Mouse (Mus musculus) macrophage (primary cell): ENCODE measurements around the gene Dip2c. TPM values are rescaled to one million over a fixed set of nuclear protein-coding genes. Genes with fewer than 3 reads are reported as not detected.

ENCODE experiments used
- H3K27ac ChIP-seq: fragments of 350-480 bp; formaldehyde crosslinking; 2 replicates; pipeline ENCODE4 v1.9.0; 2021
- H3K36me3 ChIP-seq: fragments of 350-480 bp; formaldehyde crosslinking; 2 replicates; pipeline ENCODE4 v1.9.0; 2021; ENCODE audit errors: inconsistent target
- H3K4me3 ChIP-seq: fragments of 350-480 bp; formaldehyde crosslinking; 2 replicates; pipeline ENCODE4 v1.9.0; 2021; ENCODE audit errors: inconsistent target
- H3K79me2 ChIP-seq: fragments of 350-480 bp; formaldehyde crosslinking; 2 replicates; pipeline ENCODE4 v1.9.0; 2021; ENCODE audit errors: inconsistent target
- WGBS: methylation state at CpG from one replicate; pipeline ENCODE4 v1.1.7; 2026; ENCODE audit warnings: inconsistent platforms; ENCODE audit not compliant: missing documents; 5-methylcytosine and 5-hydroxymethylcytosine counted together
- polyA plus RNA-seq: library from polyadenylated mRNA; stranded (reverse); fragments of 250-400 nt; gene quantifications from 3 replicates; pipeline ENCODE4 v1.2.4, GENCODE M21; 2018; ENCODE audit warnings: inconsistent platforms

Dip2c gene
- polyA plus RNA-seq, 1 experiment from 2014 or later = 7.2 TPM

- 87% methylated on average over 7 of the region's 8 CpGs for WGBS
- Histone ChIP-seq H3K27ac (no peak overlapping the region), H3K4me3 (no peak overlapping the region), H3K36me3 (no peaks in the 10 kb centered on the region), H3K79me2 (no peaks in the 10 kb centered on the region)
These were observed 430.4 kb downstream of the Dip2c start for GRCm38 (mm10) chr13:9706720-9707119.

GRCm38 (mm10) chr13:9708433-9709240 lies 432.3 kb downstream of the Dip2c start:
- no peaks in the 10 kb centered on the region for H3K79me2 ChIP-seq
- 92% methylated on average over 7 of the region's 7 CpGs for WGBS
- no peak overlapping the region for H3K27ac ChIP-seq

GRCm38 (mm10) chr13:9712409-9712808 lies 436.1 kb downstream of the Dip2c start:
- Histone ChIP-seq H3K4me3 (no peak overlapping the region), H3K36me3 (no peaks in the 10 kb centered on the region), H3K79me2 (no peaks in the 10 kb centered on the region), H3K27ac (no peak overlapping the region)
- 71% methylated on average over 1 of the region's 1 CpGs for WGBS

More at GRCm38 (mm10) chr13:9708433-9709240, 432.3 kb downstream of the Dip2c start:
- no peak overlapping the region for H3K4me3 ChIP-seq
- H3K36me3 ChIP-seq = no peaks in the 10 kb centered on the region

GRCm38 (mm10) chr13:9712971-9713370 lies 436.6 kb downstream of the Dip2c start:
- no peaks in the 10 kb centered on the region for H3K36me3 ChIP-seq
- no peaks in the 10 kb centered on the region for H3K79me2 ChIP-seq
- H3K27ac ChIP-seq = no peak overlapping the region
- H3K4me3 ChIP-seq = no peak overlapping the region
- WGBS = 94% methylated on average over 3 of the region's 3 CpGs

DNA sequence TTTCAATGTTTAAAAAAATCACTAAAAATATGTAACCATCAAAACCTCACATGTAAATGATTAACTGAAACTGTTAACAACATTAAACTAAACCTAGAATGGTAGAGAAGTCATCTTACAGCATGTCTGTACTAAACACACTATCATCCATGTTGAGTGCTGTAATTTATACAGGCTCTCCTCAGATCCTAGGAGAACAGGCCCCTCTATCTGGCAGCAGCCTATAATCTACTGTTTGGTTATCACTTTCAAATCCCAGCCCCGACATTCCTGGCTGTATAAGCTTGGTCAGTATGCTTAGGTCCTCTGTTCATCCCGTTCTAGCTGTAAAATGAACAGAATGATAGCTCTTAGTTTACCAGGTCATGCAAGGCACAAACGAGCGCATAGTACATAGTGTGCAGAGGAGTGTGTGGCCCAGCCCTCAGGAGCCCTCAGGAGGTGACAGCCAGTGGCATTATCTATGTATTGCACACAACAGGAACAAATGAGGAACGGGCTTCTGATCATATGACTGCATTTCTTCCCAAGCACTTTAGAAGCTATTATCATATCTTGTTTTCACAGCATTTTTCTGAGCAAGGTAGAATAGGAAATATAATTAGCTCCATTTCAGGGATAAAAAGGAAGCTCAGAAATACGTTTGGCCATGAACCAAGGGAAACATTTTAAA lies 437.3 kb downstream of the Dip2c start:
- no peak overlapping the region for H3K4me3 ChIP-seq
- H3K36me3 ChIP-seq = no peaks in the 10 kb centered on the region
- 97% methylated on average over 6 of the region's 6 CpGs for whole genome bisulfite sequencing
- no peaks in the 10 kb centered on the region for H3K79me2 ChIP-seq
- H3K27ac ChIP-seq = no peak overlapping the region

GRCm38 (mm10) chr13:9715224-9715623 lies 438.9 kb downstream of the Dip2c start:
- no peak overlapping the region for H3K4me3 ChIP-seq
- no peaks in the 10 kb centered on the region for H3K36me3 ChIP-seq
- 63% methylated on average over 1 of the region's 1 CpGs for WGBS
- no peaks in the 10 kb centered on the region for H3K79me2 ChIP-seq
- no peak overlapping the region for H3K27ac ChIP-seq

Other genes starting within 250 kb of the Dip2c start
- 33.1 to 56.5 TPM (median 41.2 TPM) in 3 replicates for gene Larp4b, start 182.6 kb upstream of the Dip2c start, polyA plus RNA-seq